Mouse (Mus musculus) cerebellum, adult 2 months (tissue): ENCODE results near the gene Glis3.

ENCODE experiments used
- CTCF ChIP-seq: fragments of 200-500 bp; IDR thresholded peaks from 2 replicates; pipeline ENCODE4 v1.5.1; 2011; ENCODE audit warnings: low read depth, mild to moderate bottlenecking, control low read depth, low read length, moderate library complexity, borderline replicate concordance; ENCODE audit not compliant: insufficient read depth
- POLR2A ChIP-seq: fragments of 200-500 bp; IDR thresholded peaks from 2 replicates; pipeline ENCODE4 v1.6.1; 2011; ENCODE audit warnings: low read length, control low read depth, borderline replicate concordance; ENCODE audit not compliant: insufficient read depth

DNA sequence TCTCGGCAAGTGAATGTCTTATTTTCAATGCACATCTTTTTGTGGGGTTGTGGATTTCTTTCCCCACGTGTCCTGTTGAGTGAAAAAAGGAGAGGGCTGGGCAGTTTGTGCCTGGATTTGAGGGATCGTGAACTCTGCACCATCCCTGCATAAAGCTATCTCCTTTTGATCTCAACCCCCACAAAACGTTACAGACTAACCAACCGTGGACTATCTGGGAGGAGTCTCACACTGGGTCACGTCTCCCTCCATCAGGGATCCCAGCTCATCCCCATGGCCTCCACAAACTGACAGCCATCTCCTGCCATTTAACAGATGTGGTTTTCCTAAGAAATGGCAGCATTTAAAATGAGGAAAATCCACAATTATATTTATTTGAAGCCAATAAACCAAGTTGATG is 174.5 kb downstream of the Glis3 start:
- TF ChIP-seq CTCF (no peak), POLR2A (no peak)
